Mouse (Mus musculus) midbrain, embryonic 11.5 days (tissue): Measurements from ENCODE around the gene Eno3. TPM values are rescaled to one million over a fixed set of nuclear protein-coding genes. Genes with fewer than 3 reads are reported as not detected.

Source experiments
- ATAC-seq: fragments of 200-750 bp; cut with Nextera tagmentation; 2 replicates; pipeline ENCODE4 v1.8.0; 2017; ENCODE audit warnings: moderate TSS enrichment, moderate library complexity; ENCODE audit not compliant: low FRiP score
- DNase-seq: peaks from one replicate; pipeline ENCODE4 v3.0.0; 2015; ENCODE audit warnings: low spot score; ENCODE audit errors: missing footprints
- H3K27ac ChIP-seq: fragments of 300-500 bp; sonication (generic); 2 replicates; pipeline ENCODE4 v1.5.1; 2014; ENCODE audit warnings: low read depth, low read length
- H3K27me3 ChIP-seq: fragments of 300-500 bp; sonication (generic); 2 replicates; pipeline ENCODE4 v1.6.1; 2014; ENCODE audit warnings: mild to moderate bottlenecking, low read length, moderate library complexity, mixed read lengths; ENCODE audit not compliant: control insufficient read depth, insufficient read depth
- H3K36me3 ChIP-seq: fragments of 300-500 bp; sonication (generic); 2 replicates; pipeline ENCODE4 v1.6.1; 2014; ENCODE audit warnings: mild to moderate bottlenecking, low read length, moderate library complexity, mixed read lengths; ENCODE audit not compliant: control insufficient read depth, insufficient read depth
- H3K4me1 ChIP-seq: fragments of 300-500 bp; sonication (generic); 2 replicates; pipeline ENCODE4 v1.6.1; 2014; ENCODE audit warnings: low read length; ENCODE audit not compliant: control insufficient read depth, insufficient read depth
- H3K4me2 ChIP-seq: fragments of 300-500 bp; sonication (generic); 2 replicates; pipeline ENCODE4 v1.6.1; 2014; ENCODE audit warnings: mild to moderate bottlenecking, moderate library complexity
- H3K4me3 ChIP-seq: fragments of 300-500 bp; sonication (generic); 2 replicates; pipeline ENCODE4 v1.5.1; 2014; ENCODE audit warnings: low read depth, low read length
- H3K9ac ChIP-seq: fragments of 300-500 bp; sonication (generic); 2 replicates; pipeline ENCODE4 v1.6.1; 2014; ENCODE audit warnings: low read length
- H3K9me3 ChIP-seq: fragments of 300-500 bp; sonication (generic); 2 replicates; pipeline ENCODE4 v1.6.1; 2016; ENCODE audit warnings: low read length; ENCODE audit not compliant: control insufficient read depth
- WGBS: fragments of 180-500 bp; shearing (Covaris S2); extraction: QIAGEN DNeasy Blood & Tissue Kit; methylation state at CpG from one replicate; pipeline ENCODE4 v1.1.7; 2014; 5-methylcytosine and 5-hydroxymethylcytosine counted together
- polyA plus RNA-seq: library from polyadenylated mRNA; unstranded; fragments of >200 nt; fragmentation: Nextera tagmentation; extraction: Ambion mirVana; gene quantifications from 2 replicates; pipeline ENCODE4 v1.2.1, GENCODE M21; 2014

Gene Eno3
- polyA plus RNA-seq, 1 experiment from 2014 or later: 14.3 TPM

DNA sequence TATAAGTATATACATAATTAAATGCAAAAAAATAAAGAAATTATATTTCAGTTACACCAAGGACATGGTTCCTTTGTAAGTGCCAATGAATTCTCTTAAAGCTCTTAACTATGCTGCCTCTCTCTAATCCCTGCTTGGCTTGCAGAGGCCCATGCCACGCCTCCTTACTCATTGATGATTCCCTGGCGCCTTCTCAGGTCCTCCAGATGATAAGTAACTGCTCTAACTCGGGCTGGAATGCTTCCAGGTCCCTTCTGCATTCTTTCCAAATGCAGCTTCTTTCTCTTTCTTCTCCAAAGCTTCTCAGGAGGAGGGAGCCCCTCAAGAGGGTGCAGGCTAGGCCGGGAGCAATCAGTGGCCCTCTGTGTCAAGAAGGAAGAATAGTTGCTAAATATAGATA lies 32.6 kb downstream of the Eno3 start:
- Histone ChIP-seq H3K9ac (no peak overlapping the region), H3K27me3 (no peaks in the 10 kb centered on the region), H3K36me3 (no peaks in the 10 kb centered on the region), H3K4me3 (no peak overlapping the region), H3K27ac (no peak overlapping the region), H3K9me3 (no peaks in the 10 kb centered on the region), H3K4me2 (no peak overlapping the region), H3K4me1 (peaks cover 13% of the 10 kb centered on the region)
- 55% methylated on average over 4 of the region's 4 CpGs for WGBS
- ATAC-seq: no peak
- peak; percentile 33 for DNase-seq

- no peak for ATAC-seq
Measured at GRCm38 (mm10) chr11:70693504-70693903, 36.5 kb downstream of the Eno3 start.

DNA sequence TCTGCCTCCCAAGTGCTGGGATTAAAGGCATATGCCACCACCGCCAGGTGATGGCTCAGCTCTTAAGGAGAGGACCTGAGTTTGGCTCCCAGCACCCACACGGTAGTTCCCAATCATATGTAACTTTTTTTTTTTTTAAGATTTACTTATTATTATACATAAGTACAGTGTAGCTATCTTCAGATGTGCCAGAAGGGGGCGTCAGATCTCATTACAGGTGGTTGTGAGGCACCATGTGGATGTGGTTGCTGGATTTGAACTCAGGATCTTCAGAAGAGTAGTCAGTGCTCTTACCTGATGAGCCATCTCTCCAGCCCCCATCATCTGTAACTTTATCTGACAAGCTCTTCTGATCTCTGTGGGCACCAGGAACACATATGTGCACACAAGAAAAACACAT lies 40.4 kb downstream of the Eno3 start:
- H3K27ac ChIP-seq: no peak overlapping the region
- no peak overlapping the region for H3K9ac ChIP-seq
- H3K27me3 ChIP-seq: no peaks in the 10 kb centered on the region
- no peaks in the 10 kb centered on the region for H3K9me3 ChIP-seq
- peaks cover 14% of the 10 kb centered on the region for H3K4me1 ChIP-seq
- no peak for ATAC-seq
- no peak overlapping the region for H3K4me2 ChIP-seq
- no peak for DNase-seq
- no peaks in the 10 kb centered on the region for H3K36me3 ChIP-seq
- 72% methylated on average over 3 of the region's 3 CpGs for WGBS
- no peak overlapping the region for H3K4me3 ChIP-seq

More at GRCm38 (mm10) chr11:70693504-70693903, 36.5 kb downstream of the Eno3 start:
- no peak overlapping the region for H3K4me2 ChIP-seq
- H3K9ac ChIP-seq: no peak overlapping the region
- H3K4me1 ChIP-seq: peaks cover 2% of the 10 kb centered on the region
- no peak overlapping the region for H3K27ac ChIP-seq
- no peak overlapping the region for H3K4me3 ChIP-seq
- no peak for DNase-seq
- no peaks in the 10 kb centered on the region for H3K27me3 ChIP-seq
- no peaks in the 10 kb centered on the region for H3K36me3 ChIP-seq
- WGBS: 69% methylated on average over 3 of the region's 3 CpGs
- H3K9me3 ChIP-seq: no peaks in the 10 kb centered on the region

DNA sequence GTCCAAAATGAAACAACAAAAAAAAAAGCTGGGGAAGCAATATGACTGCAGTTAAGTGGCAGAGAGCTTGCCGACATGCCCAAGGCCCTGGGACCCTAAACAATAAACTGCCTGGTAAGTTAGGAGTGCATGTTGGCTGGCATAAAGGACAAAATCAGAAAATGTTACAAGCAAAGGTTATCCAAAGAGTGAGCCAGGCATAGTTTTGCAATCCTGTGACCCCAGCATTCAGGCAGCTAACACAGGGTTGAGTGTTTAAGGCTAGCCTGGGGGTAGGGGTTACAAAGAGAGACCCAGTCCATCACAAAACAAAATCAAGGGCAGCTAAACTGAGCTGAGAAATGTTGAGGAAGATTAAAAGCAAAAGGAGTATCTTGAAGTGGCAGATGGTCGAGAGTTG lies 42.0 kb downstream of the Eno3 start:
- H3K4me2 ChIP-seq: no peak overlapping the region

GRCm38 (mm10) chr11:70699722-70700556 lies 42.9 kb downstream of the Eno3 start, which contains the start of the genes Inca1 and Kif1c:
Gene Inca1, minus strand, starts transcription at chr11:70700155.
Gene Kif1c, plus strand, starts transcription at chr11:70700548.
- Histone ChIP-seq H3K9ac (peak within 1 kb of the TSS; percentile 92), H3K27ac (peak within 1 kb of the TSS; percentile 75), H3K9me3 (no peaks in the 10 kb centered on the region), H3K4me2 (peak within 1 kb of the TSS; percentile 78), H3K36me3 (peaks cover 3% of the 10 kb centered on the region; the same call in 1 of the 2 replicates), H3K4me1 (peaks cover 15% of the 10 kb centered on the region), H3K4me3 (peak within 1 kb of the TSS; percentile 93), H3K27me3 (no peaks in the 10 kb centered on the region)
- DNase-seq: peak; percentile 99
- 2% methylated on average over 68 of the region's 69 CpGs for WGBS
- ATAC-seq: peak; percentile 95

More for the DNA sequence above, 42.0 kb downstream of the Eno3 start:
- ATAC-seq (no peak), DNase-seq (no peak)
- peaks cover 15% of the 10 kb centered on the region for H3K4me1 ChIP-seq
- no peaks in the 10 kb centered on the region for H3K9me3 ChIP-seq
- H3K4me3 ChIP-seq: no peak overlapping the region
- H3K27ac ChIP-seq: no peak overlapping the region
- H3K36me3 ChIP-seq: no peaks in the 10 kb centered on the region
- H3K27me3 ChIP-seq: no peaks in the 10 kb centered on the region
- WGBS: 79% methylated on average over 2 of the region's 2 CpGs
- H3K9ac ChIP-seq: no peak overlapping the region

DNA sequence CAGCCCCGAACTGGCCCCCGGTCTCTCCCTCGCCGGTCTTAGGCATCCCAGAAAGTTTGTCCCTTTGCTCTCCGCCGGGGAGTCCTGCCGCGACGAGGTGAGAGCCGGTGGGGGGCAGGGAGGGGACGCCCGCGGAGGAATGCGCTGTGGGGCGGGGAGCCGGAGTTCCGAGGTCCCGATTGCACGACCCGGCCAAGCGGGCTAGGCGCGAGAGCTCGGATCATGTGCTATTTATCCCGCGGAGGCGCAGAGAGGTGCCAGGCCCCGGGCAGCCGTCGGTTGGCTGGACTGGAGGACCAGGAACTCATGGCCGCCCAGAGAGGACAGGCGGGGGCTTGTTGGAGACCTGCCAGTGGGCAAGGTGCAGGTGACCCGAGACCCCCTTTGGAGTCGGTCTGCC lies 43.6 kb downstream of the Eno3 start:
- H3K4me3 ChIP-seq: peak overlapping the region; percentile 93
- H3K4me2 ChIP-seq: peak overlapping the region; percentile 78
- H3K36me3 ChIP-seq: peaks cover 3% of the 10 kb centered on the region; the same call in 1 of the 2 replicates
- ATAC-seq: peak; percentile 63
- no peaks in the 10 kb centered on the region for H3K27me3 ChIP-seq
- H3K4me1 ChIP-seq: peaks cover 15% of the 10 kb centered on the region
- H3K9me3 ChIP-seq: no peaks in the 10 kb centered on the region
- peak; percentile 95 for DNase-seq
- H3K9ac ChIP-seq: peak overlapping the region; percentile 92
- H3K27ac ChIP-seq: peak overlapping the region; percentile 75
- under 1% methylated on average over 34 of the region's 34 CpGs for WGBS

DNA sequence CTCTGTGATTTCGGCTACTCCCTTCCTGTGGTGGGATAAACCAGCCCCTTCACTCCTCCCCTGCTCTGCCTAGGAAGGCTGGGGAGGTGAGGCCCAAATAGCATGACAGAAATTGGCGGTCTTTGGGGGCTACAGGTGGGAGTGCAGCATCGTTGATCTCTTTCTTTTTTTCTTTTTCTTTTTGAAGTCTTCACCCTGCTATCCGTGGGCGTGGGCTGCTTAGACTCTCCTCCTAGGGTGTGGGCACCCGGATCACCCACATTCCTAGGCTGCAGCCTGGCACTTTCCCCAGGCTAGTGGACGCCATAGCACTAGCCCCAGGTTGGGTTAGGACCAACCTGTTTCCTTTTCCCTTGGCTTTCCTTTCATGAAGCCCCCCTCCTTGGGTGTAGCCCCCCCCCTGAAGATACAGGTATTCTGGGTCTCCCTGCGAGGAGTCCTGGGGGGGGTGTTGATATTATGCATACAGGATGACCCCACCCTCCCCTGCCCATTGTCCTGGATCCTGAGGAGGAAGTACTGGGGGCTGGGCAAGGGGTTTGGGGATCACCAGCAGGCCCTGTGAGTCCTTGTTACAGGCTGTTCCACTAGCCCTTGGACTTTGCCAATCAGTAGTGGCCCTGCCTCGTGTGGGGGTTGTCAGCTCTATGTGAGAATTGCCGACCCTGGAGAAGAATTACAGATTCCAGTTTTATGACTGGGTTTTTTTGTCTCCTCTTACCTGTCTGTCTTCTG lies 44.4 kb downstream of the Eno3 start:
- peaks cover 15% of the 10 kb centered on the region for H3K4me1 ChIP-seq
- DNase-seq (no peak), ATAC-seq (no peak)
- no peak overlapping the region for H3K27ac ChIP-seq
- no peaks in the 10 kb centered on the region for H3K9me3 ChIP-seq
- 16% methylated on average over 10 of the region's 10 CpGs for WGBS
- H3K9ac ChIP-seq: peak overlapping the region; percentile 92
- H3K4me3 ChIP-seq: peak overlapping the region; percentile 93
- H3K27me3 ChIP-seq: no peaks in the 10 kb centered on the region
- H3K4me2 ChIP-seq: peak overlapping the region; percentile 78
- H3K36me3 ChIP-seq: peaks cover 5% of the 10 kb centered on the region; the same call in 1 of the 2 replicates

GRCm38 (mm10) chr11:70701984-70702733 lies 45.2 kb downstream of the Eno3 start:
- H3K27ac ChIP-seq: no peak overlapping the region
- no peak overlapping the region for H3K4me3 ChIP-seq
- no peak for DNase-seq
- H3K9ac ChIP-seq: peak overlapping the region; percentile 3; the same call in 1 of the 2 replicates
- H3K4me1 ChIP-seq: peaks cover 15% of the 10 kb centered on the region
- H3K27me3 ChIP-seq: no peaks in the 10 kb centered on the region
- WGBS: 78% methylated on average over 6 of the region's 6 CpGs
- H3K9me3 ChIP-seq: no peaks in the 10 kb centered on the region
- no peak for ATAC-seq
- H3K36me3 ChIP-seq: peaks cover 8% of the 10 kb centered on the region; the same call in 1 of the 2 replicates
- H3K4me2 ChIP-seq: no peak overlapping the region; the same call in 1 of the 2 replicates
